ENCODE assay signal across 8 mouse cellular contexts in genomic region chr10:80880131-80880641, GRCm38 (mm10). TPM values are rescaled to one million over a fixed set of nuclear protein-coding genes. Genes with fewer than 3 reads are reported as not detected.
DNase-seq lines count a peak whose midpoint lies in the region; ATAC-seq and TF ChIP-seq lines count a peak whose summit lies in the region.

No protein-coding gene starts in this region.

- no peak overlapping the region for H3K4me2 ChIP-seq in forebrain, embryonic 16.5 days (ENCODE audit: low read length)
- peak overlapping the region; percentile 25; the same call in 1 of the 2 replicates for H3K4me2 ChIP-seq in liver, embryonic 16.5 days (ENCODE audit: low read depth, low read length)

- H3K9ac ChIP-seq in forebrain, embryonic 16.5 days (replicated peaks; ENCODE audit: low read depth, low read length) = no peak overlapping the region
- 0 out of 2 replicates have a peak overlapping the region, but pooled peaks have one; percentile 4 for H3K9ac ChIP-seq in liver, embryonic 16.5 days (ENCODE audit: low read depth, low read length)

- no peak for TF ChIP-seq POLR2A in bone marrow, adult 2 months (IDR thresholded peaks at IDR 0.05; ENCODE audit: borderline replicate concordance, control insufficient read depth, low read depth, low read length)
- TF ChIP-seq POLR2A in olfactory bulb, adult 2 months (IDR thresholded peaks at IDR 0.05; ENCODE audit: insufficient read depth, low read depth, low read length) = no peak

- no peaks in the 10 kb centered on the region for H3K36me3 ChIP-seq in forebrain, embryonic 16.5 days (ENCODE audit: control insufficient read depth, insufficient read depth)
- H3K36me3 ChIP-seq in liver, embryonic 16.5 days (ENCODE audit: control insufficient read depth, insufficient read depth) = no peaks in the 10 kb centered on the region

- H3K9me3 ChIP-seq in forebrain, embryonic 16.5 days (ENCODE audit: control insufficient read depth, low read length) = no peaks in the 10 kb centered on the region
- H3K9me3 ChIP-seq in liver, embryonic 16.5 days (replicated peaks; ENCODE audit: control insufficient read depth, low read length) = no peaks in the 10 kb centered on the region

- ATAC-seq in forebrain, embryonic 16.5 days = peak; percentile 21; the same call in 1 of the 2 replicates
- ATAC-seq in liver, embryonic 16.5 days (ENCODE audit: low read depth) = peak; percentile 92

- peak; percentile 98 for TF ChIP-seq CTCF in bone marrow, adult 2 months (IDR thresholded peaks at IDR 0.05; ENCODE audit: control insufficient read depth, insufficient read depth, low read length)
- peak; percentile 34; the same call in 1 of the 2 replicates for TF ChIP-seq CTCF in olfactory bulb, adult 2 months (IDR thresholded peaks at IDR 0.05; ENCODE audit: insufficient read depth, low read depth, low read length)

- WGBS in bone marrow, adult 2 months = 6% methylated on average over 5 of the region's 5 CpGs
- 21% methylated on average over 5 of the region's 5 CpGs for WGBS in forebrain, embryonic 16.5 days
- 4% methylated on average over 5 of the region's 5 CpGs for WGBS in liver, embryonic 16.5 days (ENCODE audit: insufficient replicate concordance)
- 17% methylated on average over 5 of the region's 5 CpGs for WGBS in olfactory bulb, adult 2 months

- no peak overlapping the region; the same call in 1 of the 2 replicates for H3K27ac ChIP-seq in bone marrow, adult 2 months (ENCODE audit: control insufficient read depth, insufficient read depth, low read depth, low read length, poor library complexity)
- no peak overlapping the region for H3K27ac ChIP-seq in forebrain, embryonic 16.5 days (ENCODE audit: low read length)
- H3K27ac ChIP-seq in liver, embryonic 16.5 days (ENCODE audit: low read length) = peak overlapping the region; percentile 45
- H3K27ac ChIP-seq in olfactory bulb, adult 2 months (ENCODE audit: insufficient read depth, low read depth, low read length) = no peak overlapping the region

- peaks cover 2% of the 10 kb centered on the region; the same call in 1 of the 2 replicates for H3K4me1 ChIP-seq in bone marrow, adult 2 months (ENCODE audit: control insufficient read depth, insufficient read depth, low read length)
- H3K4me1 ChIP-seq in forebrain, embryonic 16.5 days (replicated peaks; ENCODE audit: control insufficient read depth, insufficient read depth, low read length) = no peaks in the 10 kb centered on the region
- H3K4me1 ChIP-seq in liver, embryonic 16.5 days (ENCODE audit: control insufficient read depth, low read depth, low read length) = peaks cover 23% of the 10 kb centered on the region
- H3K4me1 ChIP-seq in olfactory bulb, adult 2 months (ENCODE audit: control insufficient read depth, insufficient read depth, low read length) = peaks cover 4% of the 10 kb centered on the region; the same call in 1 of the 2 replicates

- no peak overlapping the region for H3K4me3 ChIP-seq in bone marrow, adult 2 months (replicated peaks; ENCODE audit: control insufficient read depth, low read depth, low read length)
- no peak overlapping the region for H3K4me3 ChIP-seq in forebrain, embryonic 16.5 days (replicated peaks; ENCODE audit: low read length)
- no peak overlapping the region for H3K4me3 ChIP-seq in liver, embryonic 16.5 days (ENCODE audit: low read depth, low read length)
- H3K4me3 ChIP-seq in olfactory bulb, adult 2 months (ENCODE audit: insufficient read depth, low read depth, low read length) = no peak overlapping the region

- H3K27me3 ChIP-seq in forebrain, embryonic 16.5 days (replicated peaks; ENCODE audit: control insufficient read depth, insufficient read depth, low read length) = no peaks in the 10 kb centered on the region
- H3K27me3 ChIP-seq in liver, embryonic 16.5 days (ENCODE audit: control insufficient read depth, insufficient read depth, low read depth, low read length) = no peaks in the 10 kb centered on the region

- peak; percentile 62 for DNase-seq in urinary bladder, postnatal 25 days (ENCODE audit: low spot score)
- DNase-seq in urinary bladder, adult 2 months (ENCODE audit: low spot score) = no peak
- DNase-seq in kidney, adult 9 months = peak; percentile 71
- DNase-seq in thymus, postnatal 36 days = peak; percentile 67 to 69

RNA-seq across cellular contexts. Expression of gene Tmprss9, which starts 8.5 kb away (rescaled TPM):
- polyA plus RNA-seq in urinary bladder, adult 2 months (2012; rRNA removed) = 0.44 and 0.49 TPM in 2 replicates
- not detected in 2 replicates for polyA plus RNA-seq in bone marrow, adult 2 months (2011; ENCODE audit: insufficient read depth, insufficient read length, low replicate concordance, missing spikeins)
- 0.24 and 0.25 TPM in 2 replicates for polyA plus RNA-seq in forebrain, embryonic 16.5 days (2015; fragmentation: Nextera tagmentation; extraction: Ambion mirVana)
- 0.04 TPM in 1 of 2 replicates, not detected in the other for polyA plus RNA-seq in liver, embryonic 16.5 days (2015; fragmentation: Nextera tagmentation; extraction: Ambion mirVana)
- polyA plus RNA-seq in olfactory bulb, adult 2 months (2012; ENCODE audit: insufficient read depth, insufficient read length, low replicate concordance, missing spikeins) = not detected in 2 replicates

RNA-seq across cellular contexts. Expression of gene Timm13, which starts 20.6 kb away (rescaled TPM):
- 111 and 113 TPM in 2 replicates for polyA plus RNA-seq in urinary bladder, adult 2 months (2012; rRNA removed)
- polyA plus RNA-seq in bone marrow, adult 2 months (2011; ENCODE audit: insufficient read depth, insufficient read length, low replicate concordance, missing spikeins) = 78.1 and 118 TPM in 2 replicates
- 298 and 299 TPM in 2 replicates for polyA plus RNA-seq in forebrain, embryonic 16.5 days (2015; fragmentation: Nextera tagmentation; extraction: Ambion mirVana)
- polyA plus RNA-seq in liver, embryonic 16.5 days (2015; fragmentation: Nextera tagmentation; extraction: Ambion mirVana) = 151 and 160 TPM in 2 replicates
- not detected in 2 replicates for polyA plus RNA-seq in olfactory bulb, adult 2 months (2012; ENCODE audit: insufficient read depth, insufficient read length, low replicate concordance, missing spikeins)

RNA-seq across cellular contexts. Expression of gene Sppl2b, which starts 25.1 kb away (rescaled TPM):
- polyA plus RNA-seq in urinary bladder, adult 2 months (2012; rRNA removed) = 33.0 and 37.4 TPM in 2 replicates
- 68.6 and 109 TPM in 2 replicates for polyA plus RNA-seq in bone marrow, adult 2 months (2011; ENCODE audit: insufficient read depth, insufficient read length, low replicate concordance, missing spikeins)
- polyA plus RNA-seq in forebrain, embryonic 16.5 days (2015; fragmentation: Nextera tagmentation; extraction: Ambion mirVana) = 64.9 and 78.6 TPM in 2 replicates
- polyA plus RNA-seq in liver, embryonic 16.5 days (2015; fragmentation: Nextera tagmentation; extraction: Ambion mirVana) = 60.4 and 65.3 TPM in 2 replicates
- polyA plus RNA-seq in olfactory bulb, adult 2 months (2012; ENCODE audit: insufficient read depth, insufficient read length, low replicate concordance, missing spikeins) = not detected in 2 replicates

RNA-seq across cellular contexts. Expression of gene Lsm7, which starts 25.2 kb away (rescaled TPM):
- 117 and 147 TPM in 2 replicates for polyA plus RNA-seq in urinary bladder, adult 2 months (2012; rRNA removed)
- 114 and 136 TPM in 2 replicates for polyA plus RNA-seq in bone marrow, adult 2 months (2011; ENCODE audit: insufficient read depth, insufficient read length, low replicate concordance, missing spikeins)
- 223 and 228 TPM in 2 replicates for polyA plus RNA-seq in forebrain, embryonic 16.5 days (2015; fragmentation: Nextera tagmentation; extraction: Ambion mirVana)
- 92.5 and 108 TPM in 2 replicates for polyA plus RNA-seq in liver, embryonic 16.5 days (2015; fragmentation: Nextera tagmentation; extraction: Ambion mirVana)
- not detected in 2 replicates for polyA plus RNA-seq in olfactory bulb, adult 2 months (2012; ENCODE audit: insufficient read depth, insufficient read length, low replicate concordance, missing spikeins)

RNA-seq across cellular contexts. Expression of gene Lingo3, which starts 36.3 kb away (rescaled TPM):
- not detected in 2 replicates for polyA plus RNA-seq in urinary bladder, adult 2 months (2012; rRNA removed)
- polyA plus RNA-seq in bone marrow, adult 2 months (2011; ENCODE audit: insufficient read depth, insufficient read length, low replicate concordance, missing spikeins) = not detected in 2 replicates
- polyA plus RNA-seq in forebrain, embryonic 16.5 days (2015; fragmentation: Nextera tagmentation; extraction: Ambion mirVana) = 6.0 and 9.3 TPM in 2 replicates
- not detected in 2 replicates for polyA plus RNA-seq in liver, embryonic 16.5 days (2015; fragmentation: Nextera tagmentation; extraction: Ambion mirVana)
- polyA plus RNA-seq in olfactory bulb, adult 2 months (2012; ENCODE audit: insufficient read depth, insufficient read length, low replicate concordance, missing spikeins) = not detected in 2 replicates

Comparison
In these comparisons a context has a peak if more than half of its experiments do, and no peak if none do; other contexts are left out.
1. RNA of gene Timm13, which starts 20.6 kb away (polyA plus RNA-seq): 298 to 299 TPM in forebrain, embryonic 16.5 days, 151 to 160 TPM in liver, embryonic 16.5 days, 78.1 to 118 TPM in bone marrow, adult 2 months and 111 to 113 TPM in urinary bladder, adult 2 months; not detected in olfactory bulb, adult 2 months; every median in the first group is over 10 times any median in the second.
2. RNA of gene Sppl2b, which starts 25.1 kb away (polyA plus RNA-seq): 68.6 to 109 TPM in bone marrow, adult 2 months, 64.9 to 78.6 TPM in forebrain, embryonic 16.5 days, 60.4 to 65.3 TPM in liver, embryonic 16.5 days and 33.0 to 37.4 TPM in urinary bladder, adult 2 months; not detected in olfactory bulb, adult 2 months; every median in the first group is over 10 times any median in the second.